Mouse (Mus musculus) adipose tissue, adult 10 weeks (tissue): ENCODE results near the gene Ttll12. TPM values are rescaled to one million over a fixed set of nuclear protein-coding genes. Genes with fewer than 3 reads are reported as not detected.

ENCODE experiments used
- polyA plus RNA-seq: library from polyadenylated mRNA; stranded (reverse); fragments of 350-450 nt; fragmentation: Illumina TruSeq; extraction: RNeasy Lipid Tissue Mini Kit (QIAGEN cat#74804); gene quantifications from one replicate; pipeline ENCODE4 v1.2.3, GENCODE M21; 2014; ENCODE audit warnings: low read depth, low replicate concordance

The Ttll12 gene
- polyA plus RNA-seq: 11.1 TPM

DNA sequence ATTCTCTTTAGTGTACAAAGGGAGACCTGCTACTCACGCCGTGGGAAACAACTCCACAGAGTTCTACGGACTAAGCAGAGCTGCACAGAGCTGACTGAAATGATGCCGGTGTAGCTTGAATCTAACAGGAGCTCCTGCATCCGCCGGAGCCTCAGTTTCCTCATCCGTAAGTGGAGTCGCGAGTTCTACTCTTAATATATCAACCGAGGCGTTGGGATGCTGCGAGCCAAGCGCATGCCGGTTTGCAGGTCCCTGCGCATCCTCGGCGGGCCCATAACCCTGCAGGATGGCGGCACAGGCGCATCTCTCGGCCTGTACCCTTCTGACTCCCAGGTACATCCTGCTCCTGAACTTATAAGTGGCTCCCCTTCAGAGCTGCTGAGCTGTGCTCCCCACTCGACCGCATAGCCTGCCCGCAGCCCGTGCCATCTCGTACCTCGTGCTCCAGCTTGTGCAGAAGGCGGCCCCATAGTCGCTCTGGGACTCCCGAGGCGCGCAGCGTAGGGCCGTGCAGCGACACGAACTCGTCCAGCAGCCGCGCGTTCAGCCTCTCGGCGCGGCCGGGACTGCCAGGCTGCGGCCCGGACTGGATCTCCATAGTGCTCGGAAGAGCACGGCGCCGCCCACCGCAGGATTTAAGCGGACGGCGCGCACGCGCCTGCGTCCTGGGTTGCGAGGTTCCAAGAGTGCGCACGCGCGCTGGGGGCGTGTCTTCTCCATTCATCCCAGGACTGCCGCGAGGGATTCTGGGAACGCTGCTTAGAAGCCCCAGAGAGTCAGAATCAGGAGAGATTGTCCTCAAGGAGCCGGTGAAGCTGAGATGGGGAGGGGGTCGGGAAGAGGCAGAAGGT lies at the start of gene Ttll12:
Gene Ttll12 (minus strand): TSS at position 645 of the 851 bp plus-strand sequence.

DNA sequence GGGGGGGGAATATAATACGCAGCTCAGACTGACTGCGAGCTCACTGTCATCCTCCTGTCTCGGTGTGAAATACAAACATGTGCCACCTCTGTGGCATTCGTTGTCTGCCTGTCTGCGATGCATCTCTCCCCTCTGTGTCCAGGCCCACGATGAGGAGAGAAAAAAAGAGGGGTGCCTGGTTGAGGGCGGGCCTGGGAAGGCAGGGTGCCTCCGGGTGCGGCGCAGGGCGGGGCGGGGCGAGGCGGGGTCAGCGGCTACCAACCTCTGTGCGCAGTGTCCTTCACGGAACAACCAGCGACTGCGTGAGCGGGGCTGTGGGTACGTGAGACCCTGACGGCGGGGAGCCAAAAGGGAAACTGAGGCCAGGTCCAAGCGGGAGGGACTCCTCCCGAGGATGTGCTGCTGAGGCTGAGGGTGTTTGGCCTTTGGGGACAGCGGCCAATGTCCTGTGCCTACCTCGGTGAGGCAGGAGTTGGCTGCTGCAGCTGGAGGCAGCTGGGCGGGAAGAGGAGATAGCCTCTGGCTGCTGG lies 31.6 kb downstream of the Ttll12 start, which contains the start of the genes Tspo and Mcat:
Gene Tspo (plus strand): TSS at position 266 of the 530 bp plus-strand sequence.
Gene Mcat (minus strand): TSS at position 461 of the 530 bp plus-strand sequence.

DNA sequence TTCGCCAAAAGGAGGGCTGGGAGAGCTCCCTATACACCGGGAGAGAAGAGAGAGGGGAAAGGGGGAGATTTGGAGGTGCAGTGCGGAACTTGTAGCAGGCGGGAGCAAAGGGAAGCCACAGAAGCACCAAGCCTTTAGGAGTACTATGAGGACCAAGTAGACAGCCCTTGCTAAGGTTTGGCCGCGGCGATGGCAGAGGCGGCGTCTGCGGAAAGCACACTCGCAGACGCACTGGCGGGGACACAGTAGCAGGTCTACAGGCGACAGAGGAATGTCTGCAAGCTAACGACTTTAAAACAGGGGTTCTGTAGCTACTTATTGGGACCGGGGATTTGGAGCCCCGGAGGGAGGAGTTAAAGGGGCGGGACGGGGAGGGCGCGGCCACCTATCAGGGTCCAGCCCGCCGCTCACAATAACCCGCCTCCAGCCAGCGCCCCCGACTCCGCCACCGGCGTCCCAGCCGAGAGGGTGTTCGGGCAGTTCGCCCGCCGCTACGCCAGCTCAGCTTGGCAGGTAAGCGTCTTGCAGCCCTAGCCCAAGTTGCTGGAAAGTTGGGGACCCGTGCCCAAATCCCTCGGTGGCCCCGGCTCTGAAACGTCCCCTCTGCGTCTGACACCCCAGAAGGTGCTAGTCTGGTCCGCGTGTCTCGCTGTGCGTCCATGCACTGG lies 68.4 kb downstream of the Ttll12 start, which contains the start of gene Bik:
Gene Bik (plus strand): TSS at position 439 of the 668 bp plus-strand sequence.

Other genes with a start within 250 kb of the Ttll12 start
- 39.2 TPM for gene Arfgap3, start 244.9 kb downstream of the Ttll12 start, polyA plus RNA-seq
- gene Pacsin2, start 130.6 kb downstream of the Ttll12 start, polyA plus RNA-seq: 46.8 TPM
- gene Ttll1, start 84.3 kb downstream of the Ttll12 start, polyA plus RNA-seq: 7.3 TPM
- 5.3 TPM for gene Bik, start 68.3 kb downstream of the Ttll12 start, polyA plus RNA-seq
- 268 TPM for gene Tspo, start 31.6 kb downstream of the Ttll12 start, polyA plus RNA-seq
- 20.3 TPM for gene Mcat, start 31.4 kb downstream of the Ttll12 start, polyA plus RNA-seq
- gene Scube1, start 129.9 kb upstream of the Ttll12 start, polyA plus RNA-seq: 46.5 TPM
- gene Mpped1, start 184.3 kb upstream of the Ttll12 start, polyA plus RNA-seq: 0.32 TPM